Mouse (Mus musculus) forebrain, embryonic 15.5 days (tissue): ENCODE measurements at regions not wholly inside any gene's neighbourhood (a gene's known extent, or its start where the extent isn't known, plus 50 kb on each side); places are given as distances from the start of the nearest gene placed in this dataset.
"Not testable (repeated sequence)": the region's sequence is repeated elsewhere in the genome, so short reads cannot be mapped to it uniquely, and the experiment has no call there.

Source experiments
- ATAC-seq: fragments of 200-750 bp; cut with Nextera tagmentation; replicated peaks from 2 replicates; pipeline ENCODE4 v1.8.0; 2017; ENCODE audit warnings: mild to moderate bottlenecking, moderate TSS enrichment, moderate library complexity
- H3K27ac ChIP-seq: fragments of 300-500 bp; sonication (generic); replicated peaks from 2 replicates; pipeline ENCODE4 v1.5.1; 2015; ENCODE audit warnings: mild to moderate bottlenecking, inconsistent platforms
- H3K27me3 ChIP-seq: fragments of 300-500 bp; sonication (generic); 2 replicates; pipeline ENCODE4 v1.6.1; 2015; ENCODE audit warnings: inconsistent platforms
- H3K36me3 ChIP-seq: fragments of 300-500 bp; sonication (generic); 2 replicates; pipeline ENCODE4 v1.6.1; 2015; ENCODE audit warnings: mild to moderate bottlenecking, inconsistent platforms
- H3K4me1 ChIP-seq: fragments of 300-500 bp; sonication (generic); 2 replicates; pipeline ENCODE4 v1.6.1; 2015; ENCODE audit warnings: inconsistent platforms
- H3K4me2 ChIP-seq: fragments of 300-500 bp; sonication (generic); replicated peaks from 2 replicates; pipeline ENCODE4 v1.6.1; 2015; ENCODE audit warnings: mild to moderate bottlenecking, inconsistent platforms
- H3K4me3 ChIP-seq: fragments of 300-500 bp; sonication (generic); 2 replicates; pipeline ENCODE4 v1.5.1; 2015; ENCODE audit warnings: mild to moderate bottlenecking, inconsistent platforms
- H3K9ac ChIP-seq: fragments of 300-500 bp; sonication (generic); replicated peaks from 2 replicates; pipeline ENCODE4 v1.6.1; 2015; ENCODE audit warnings: mild to moderate bottlenecking, inconsistent platforms
- H3K9me3 ChIP-seq: fragments of 300-500 bp; sonication (generic); 2 replicates; pipeline ENCODE4 v1.6.1; 2016; ENCODE audit warnings: inconsistent platforms
- WGBS: fragments of 180-500 bp; shearing (Covaris S2); methylation state at CpG from one replicate; pipeline ENCODE4 v1.1.7; 2015; ENCODE audit warnings: mixed read lengths; 5-methylcytosine and 5-hydroxymethylcytosine counted together

DNA sequence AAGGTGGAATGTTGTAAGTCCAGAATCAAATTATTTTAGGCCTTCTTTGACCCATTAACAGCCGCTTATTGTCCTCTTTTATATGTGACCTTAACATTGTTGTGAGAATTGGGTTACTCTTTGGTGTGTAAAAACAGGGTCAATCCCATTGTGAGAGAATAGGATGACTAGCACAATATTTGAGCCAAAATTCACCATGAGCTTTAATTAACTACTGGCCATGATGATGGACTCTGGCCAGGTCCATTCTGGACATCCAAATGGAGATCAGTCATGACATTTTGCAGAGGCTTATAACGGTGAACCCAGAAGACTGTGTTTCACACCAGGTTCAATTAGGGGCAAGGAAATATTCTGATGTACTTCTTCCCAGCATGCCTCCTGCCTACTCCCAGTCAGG is 3548.0 kb downstream of the 9330182O14Rik start:
- H3K4me3 ChIP-seq = no peak overlapping the region
- no peaks in the 10 kb centered on the region for H3K27me3 ChIP-seq
- no peak for ATAC-seq
- WGBS = 65% methylated on average over 2 of the region's 2 CpGs
- no peaks in the 10 kb centered on the region for H3K4me1 ChIP-seq
- no peak overlapping the region for H3K4me2 ChIP-seq
- no peaks in the 10 kb centered on the region for H3K9me3 ChIP-seq
- no peak overlapping the region for H3K9ac ChIP-seq
- no peak overlapping the region for H3K27ac ChIP-seq
- H3K36me3 ChIP-seq = no peaks in the 10 kb centered on the region

GRCm38 (mm10) chr15:43691998-43692397 is 3557.8 kb downstream of the 9330182O14Rik start:
- not testable (repeated sequence) for H3K9ac ChIP-seq, H3K4me2 ChIP-seq, H3K27me3 ChIP-seq, H3K36me3 ChIP-seq, H3K4me1 ChIP-seq, H3K4me3 ChIP-seq, ATAC-seq, H3K27ac ChIP-seq, H3K9me3 ChIP-seq

DNA sequence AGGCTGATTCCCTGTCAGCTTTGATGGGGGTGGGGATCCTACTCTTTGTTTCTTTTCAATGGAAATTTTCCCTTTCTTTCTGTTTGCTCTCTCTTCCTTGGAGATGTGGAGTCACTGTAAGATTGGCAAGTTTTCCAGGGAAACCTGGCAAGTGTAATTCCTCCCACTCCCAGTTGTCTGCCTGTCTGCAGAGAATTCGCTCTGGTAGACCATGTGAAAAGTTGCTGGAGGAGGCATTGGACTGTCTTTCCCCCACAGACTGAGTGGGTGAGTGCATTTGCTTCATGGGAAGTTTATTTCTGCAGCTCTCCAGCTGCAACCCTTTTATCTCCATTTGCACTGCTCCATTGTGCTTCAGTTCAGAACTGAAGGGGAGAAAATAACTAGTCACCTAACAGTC is 3561.3 kb downstream of the 9330182O14Rik start:
- no peak overlapping the region for H3K4me3 ChIP-seq
- 74% methylated on average over 1 of the region's 1 CpGs for WGBS
- ATAC-seq = no peak
- no peak overlapping the region for H3K27ac ChIP-seq
- no peaks in the 10 kb centered on the region for H3K36me3 ChIP-seq
- no peak overlapping the region for H3K9ac ChIP-seq
- H3K4me2 ChIP-seq = no peak overlapping the region
- H3K9me3 ChIP-seq = no peaks in the 10 kb centered on the region
- H3K27me3 ChIP-seq = no peaks in the 10 kb centered on the region
- no peaks in the 10 kb centered on the region for H3K4me1 ChIP-seq

DNA sequence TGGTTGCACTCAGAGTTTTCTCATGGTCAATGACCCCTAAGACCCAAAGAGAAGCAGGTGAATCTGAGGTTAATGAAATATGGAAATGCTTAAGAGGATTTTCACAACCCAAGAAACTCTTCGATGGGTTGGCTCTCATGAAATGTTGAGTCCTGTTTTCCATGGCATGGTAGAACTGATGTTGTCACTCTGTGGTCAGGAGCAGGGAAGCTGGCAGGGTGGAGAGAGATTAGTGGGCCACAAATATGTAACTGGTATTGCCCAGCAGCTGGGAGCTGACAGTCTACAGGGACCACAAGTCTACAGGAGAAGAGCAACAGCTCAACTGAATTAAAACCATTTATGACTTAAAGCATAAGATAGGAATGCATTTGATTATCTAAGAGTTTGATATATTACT is 3582.9 kb downstream of the 9330182O14Rik start:
- Histone ChIP-seq H3K27ac (no peak overlapping the region), H3K4me1 (no peaks in the 10 kb centered on the region), H3K4me2 (no peak overlapping the region), H3K27me3 (no peaks in the 10 kb centered on the region), H3K36me3 (no peaks in the 10 kb centered on the region), H3K9ac (no peak overlapping the region), H3K9me3 (no peaks in the 10 kb centered on the region), H3K4me3 (no peak overlapping the region)
- no peak for ATAC-seq
- 91% methylated on average over 1 of the region's 1 CpGs for WGBS

DNA sequence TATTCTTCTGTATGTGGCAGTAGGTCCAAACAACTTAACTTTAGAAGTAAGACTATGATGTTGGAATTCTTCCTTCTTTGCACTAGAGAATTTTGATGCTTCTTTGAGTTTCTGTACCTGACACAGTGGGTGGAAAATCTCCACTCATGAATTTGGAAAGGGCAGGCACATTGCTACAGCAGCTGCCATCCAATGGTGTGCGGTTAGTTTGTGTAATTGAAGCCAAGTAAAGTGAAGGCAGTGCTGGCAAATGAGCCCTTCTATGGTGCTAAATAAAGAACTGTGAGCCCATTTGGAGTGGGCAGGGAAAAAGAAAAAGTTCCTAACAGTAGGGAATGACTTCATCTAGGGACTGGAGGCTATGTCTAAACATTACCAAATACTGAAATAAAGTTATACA is 3583.4 kb downstream of the 9330182O14Rik start:
- H3K36me3 ChIP-seq = no peaks in the 10 kb centered on the region
- H3K4me2 ChIP-seq = no peak overlapping the region
- 92% methylated on average over 1 of the region's 1 CpGs for WGBS
- no peak for ATAC-seq
- no peak overlapping the region for H3K27ac ChIP-seq
- H3K4me3 ChIP-seq = no peak overlapping the region
- no peaks in the 10 kb centered on the region for H3K4me1 ChIP-seq
- no peak overlapping the region for H3K9ac ChIP-seq
- no peaks in the 10 kb centered on the region for H3K27me3 ChIP-seq
- H3K9me3 ChIP-seq = no peaks in the 10 kb centered on the region

DNA sequence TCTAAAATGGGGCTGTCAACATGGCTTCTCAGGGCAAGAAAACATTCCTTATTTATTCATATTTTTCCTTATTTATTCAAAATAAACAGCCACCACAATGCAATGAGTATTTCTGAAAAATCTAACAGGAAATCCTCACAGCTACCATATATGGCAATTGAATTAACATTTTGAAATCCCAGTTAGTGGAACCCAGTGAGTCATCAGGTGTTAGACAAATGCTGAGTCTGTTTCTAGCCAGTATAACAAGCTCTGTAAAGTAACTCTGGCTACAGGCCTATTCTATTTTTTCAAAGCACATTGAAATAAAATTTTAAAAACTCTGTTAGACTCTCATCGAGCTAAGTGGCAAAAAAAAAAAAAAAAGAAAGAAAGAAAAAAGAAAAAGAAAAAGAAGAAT is 3586.8 kb downstream of the 9330182O14Rik start:
- ATAC-seq = no peak
- no peaks in the 10 kb centered on the region for H3K36me3 ChIP-seq

GRCm38 (mm10) chr15:43735697-43736096 is 3601.5 kb downstream of the 9330182O14Rik start:
- WGBS = 74% methylated on average over 3 of the region's 3 CpGs
- no peak overlapping the region for H3K27ac ChIP-seq
- no peak for ATAC-seq
- no peaks in the 10 kb centered on the region for H3K27me3 ChIP-seq
- H3K36me3 ChIP-seq = no peaks in the 10 kb centered on the region
- no peak overlapping the region for H3K4me3 ChIP-seq
- no peak overlapping the region for H3K4me2 ChIP-seq
- no peaks in the 10 kb centered on the region for H3K4me1 ChIP-seq
- no peaks in the 10 kb centered on the region for H3K9me3 ChIP-seq
- H3K9ac ChIP-seq = no peak overlapping the region

More for the DNA sequence above, 3586.8 kb downstream of the 9330182O14Rik start:
- Histone ChIP-seq H3K4me3 (no peak overlapping the region), H3K9me3 (no peaks in the 10 kb centered on the region), H3K27ac (no peak overlapping the region), H3K9ac (no peak overlapping the region), H3K27me3 (no peaks in the 10 kb centered on the region), H3K4me2 (no peak overlapping the region), H3K4me1 (no peaks in the 10 kb centered on the region)
- 76% methylated on average over 1 of the region's 1 CpGs for WGBS

DNA sequence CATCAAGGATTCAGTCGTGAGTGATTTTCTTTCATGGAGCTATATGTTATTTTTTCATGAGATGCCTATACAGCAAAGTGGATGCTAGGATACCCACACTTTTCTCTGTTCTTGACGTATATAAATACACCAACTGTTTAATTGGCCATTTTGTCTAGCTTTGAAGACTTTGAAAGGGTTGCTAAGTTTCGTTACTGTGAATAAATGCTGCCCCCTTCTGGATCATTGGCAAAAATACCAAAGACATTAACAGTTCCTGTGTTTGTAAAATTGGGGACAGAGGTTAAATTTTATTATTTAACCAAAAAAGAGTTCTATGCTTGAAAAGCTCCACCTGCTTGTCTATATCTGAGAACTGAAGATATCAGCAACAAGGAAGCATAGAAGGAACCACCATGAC is 3624.1 kb downstream of the 9330182O14Rik start:
- Histone ChIP-seq H3K27ac (no peak overlapping the region), H3K36me3 (no peaks in the 10 kb centered on the region), H3K4me2 (no peak overlapping the region), H3K27me3 (no peaks in the 10 kb centered on the region), H3K9ac (no peak overlapping the region), H3K9me3 (no peaks in the 10 kb centered on the region), H3K4me3 (no peak overlapping the region), H3K4me1 (no peaks in the 10 kb centered on the region)
- 20% methylated on average over 3 of the region's 3 CpGs for WGBS
- 0 out of 2 replicates have a peak, but pooled peaks have one; percentile 48 for ATAC-seq

DNA sequence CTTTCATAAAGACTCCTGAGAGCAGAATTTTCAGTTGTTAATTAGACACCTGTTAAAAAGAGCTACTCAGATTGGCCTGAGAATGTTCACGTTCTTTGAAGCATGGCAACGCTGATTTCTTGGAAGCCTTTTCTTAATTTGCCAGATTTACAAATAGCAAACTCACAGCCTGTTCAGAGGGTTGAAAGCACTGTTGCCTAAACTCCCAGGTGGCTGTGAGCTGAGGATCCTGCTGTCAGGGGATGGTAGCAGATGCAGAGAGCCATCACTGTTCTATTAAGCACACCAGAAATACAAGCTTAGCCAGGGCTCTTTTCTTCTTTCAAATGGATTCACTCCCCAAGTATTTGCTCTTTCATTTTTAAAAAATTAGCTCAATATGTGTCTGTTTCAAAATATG is 3630.4 kb downstream of the 9330182O14Rik start:
- Histone ChIP-seq H3K4me2 (no peak overlapping the region), H3K36me3 (no peaks in the 10 kb centered on the region), H3K9me3 (no peaks in the 10 kb centered on the region), H3K27me3 (no peaks in the 10 kb centered on the region), H3K27ac (0 out of 2 replicates have a peak overlapping the region, but pooled peaks have one; percentile 31), H3K4me1 (no peaks in the 10 kb centered on the region), H3K9ac (no peak overlapping the region), H3K4me3 (no peak overlapping the region)
- WGBS = 51% methylated on average over 2 of the region's 2 CpGs
- ATAC-seq = peak; percentile 80; the same call in 1 of the 2 replicates

GRCm38 (mm10) chr15:43772718-43773117 is 3638.6 kb downstream of the 9330182O14Rik start:
- Histone ChIP-seq H3K27ac (no peak overlapping the region), H3K9ac (no peak overlapping the region), H3K4me1 (no peaks in the 10 kb centered on the region), H3K4me2 (no peak overlapping the region), H3K4me3 (no peak overlapping the region), H3K36me3 (no peaks in the 10 kb centered on the region), H3K9me3 (no peaks in the 10 kb centered on the region), H3K27me3 (no peaks in the 10 kb centered on the region)
- 34% methylated on average over 3 of the region's 3 CpGs for WGBS
- peak; percentile 70; the same call in 1 of the 2 replicates for ATAC-seq

- H3K4me2 ChIP-seq, H3K4me1 ChIP-seq, H3K9ac ChIP-seq, H3K27me3 ChIP-seq, H3K4me3 ChIP-seq, H3K36me3 ChIP-seq, H3K9me3 ChIP-seq: not testable (repeated sequence)
- H3K27ac ChIP-seq = peak overlapping the region; percentile 71
- ATAC-seq = peak; percentile 95
- 54% methylated on average over 3 of the region's 3 CpGs for WGBS
These were observed 3648.0 kb downstream of the 9330182O14Rik start for GRCm38 (mm10) chr15:43782126-43782632.

- peak overlapping the region; percentile 57; the same call in 1 of the 2 replicates for H3K27ac ChIP-seq
- no peaks in the 10 kb centered on the region for H3K36me3 ChIP-seq
- no peaks in the 10 kb centered on the region for H3K27me3 ChIP-seq
- H3K9me3 ChIP-seq = no peaks in the 10 kb centered on the region
- no peak overlapping the region for H3K9ac ChIP-seq
- 52% methylated on average over 3 of the region's 3 CpGs for WGBS
- ATAC-seq = peak; percentile 66
- no peak overlapping the region for H3K4me3 ChIP-seq
- 0 out of 2 replicates have a peak, but pooled peaks cover 2% of the 10 kb centered on the region for H3K4me1 ChIP-seq
- H3K4me2 ChIP-seq = no peak overlapping the region
These were observed 3650.0 kb downstream of the 9330182O14Rik start for GRCm38 (mm10) chr15:43784171-43784570.

- no peak overlapping the region for H3K9ac ChIP-seq
- H3K4me2 ChIP-seq = no peak overlapping the region
- H3K27ac ChIP-seq = peak overlapping the region; percentile 77
- no peaks in the 10 kb centered on the region for H3K9me3 ChIP-seq
- H3K4me3 ChIP-seq = no peak overlapping the region
- peak; percentile 89 for ATAC-seq
- 14% methylated on average over 4 of the region's 4 CpGs for WGBS
- H3K27me3 ChIP-seq = no peaks in the 10 kb centered on the region
- no peaks in the 10 kb centered on the region for H3K36me3 ChIP-seq
- H3K4me1 ChIP-seq = peaks cover 10% of the 10 kb centered on the region; the same call in 1 of the 2 replicates
These were observed 3669.2 kb downstream of the 9330182O14Rik start for GRCm38 (mm10) chr15:43803342-43803741.
